Mouse (Mus musculus): ENCODE measurements at regions not wholly inside any gene's neighbourhood (a gene's known extent, or its start where the extent isn't known, plus 50 kb on each side); places are given as distances from the start of the nearest gene placed in this dataset.

DNA sequence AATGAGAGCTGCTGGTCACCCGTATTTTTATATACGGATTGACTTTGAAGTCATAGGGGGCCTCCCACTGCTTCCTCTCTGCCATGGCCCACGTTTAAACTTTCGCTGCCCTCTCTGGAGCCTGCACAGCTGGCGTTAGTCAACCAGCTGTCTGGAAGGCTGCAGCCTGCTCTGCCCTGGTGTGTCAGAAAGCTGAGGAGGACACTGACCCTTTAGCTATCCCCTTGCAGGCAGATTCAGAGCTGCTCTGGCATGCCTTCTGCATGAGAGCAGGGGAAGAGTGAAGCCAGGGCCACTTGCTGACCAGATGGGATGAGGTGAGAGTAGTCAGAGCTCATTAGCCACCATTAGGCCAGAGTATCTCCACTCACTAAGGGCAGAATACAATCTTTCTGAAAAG lies 76.4 kb upstream of the Spdl1 start:
- TF ChIP-seq CTCF (conservative IDR thresholded peaks at IDR 0.05; ENCODE audit: low read length) (no peak), NANOG (IDR thresholded peaks at IDR 0.05; ENCODE audit: borderline replicate concordance, low read length) (no peak)
